Mouse (Mus musculus): ENCODE measurements around the gene Cryba1. TPM values are rescaled to one million over a fixed set of nuclear protein-coding genes. Genes with fewer than 3 reads are reported as not detected.

Gene Cryba1
- not detected in 2 replicates for polyA plus RNA-seq (2012; ENCODE audit: low replicate concordance)

GRCm38 (mm10) chr11:77725183-77725582, at the start of gene Cryba1:
Gene Cryba1 (minus strand): TSS chr11:77725283.

GRCm38 (mm10) chr11:77762783-77763672, 37.9 kb upstream of the Cryba1 start, which contains the start of gene Myo18a:
Gene Myo18a (plus strand): TSS chr11:77763246.

GRCm38 (mm10) chr11:77685383-77686265, 39.5 kb downstream of the Cryba1 start, which contains the start of gene Nufip2:
Gene Nufip2 (plus strand): TSS chr11:77686155.

Other genes with a start within 250 kb of the Cryba1 start
- 10.2 and 11.4 TPM in 2 replicates for gene Ankrd13b, start 235.6 kb downstream of the Cryba1 start, polyA plus RNA-seq (2012; ENCODE audit: low replicate concordance)
- gene Git1, start 231.7 kb downstream of the Cryba1 start, polyA plus RNA-seq (2012; ENCODE audit: low replicate concordance): 78.8 and 132 TPM in 2 replicates
- gene Abhd15, start 210.2 kb downstream of the Cryba1 start, polyA plus RNA-seq (2012; ENCODE audit: low replicate concordance): 8.5 and 25.6 TPM in 2 replicates
- gene Trp53i13, start 209.3 kb downstream of the Cryba1 start, polyA plus RNA-seq (2012; ENCODE audit: low replicate concordance): 37.2 and 80.6 TPM in 2 replicates
- gene Gm10392, start 206.1 kb downstream of the Cryba1 start, polyA plus RNA-seq (2012; ENCODE audit: low replicate concordance): 0.15 and 0.24 TPM in 2 replicates
- gene Taok1, start 117.5 kb downstream of the Cryba1 start, polyA plus RNA-seq (2012; ENCODE audit: low replicate concordance): 5.1 and 6.8 TPM in 2 replicates
- 40.5 and 56.9 TPM in 2 replicates for gene Nufip2, start 39.1 kb downstream of the Cryba1 start, polyA plus RNA-seq (2012; ENCODE audit: low replicate concordance)
- gene Myo18a, start 38.0 kb upstream of the Cryba1 start, polyA plus RNA-seq (2012; ENCODE audit: low replicate concordance): 55.5 and 72.9 TPM in 2 replicates
- gene Gm10277, start 62.5 kb upstream of the Cryba1 start, polyA plus RNA-seq (2012; ENCODE audit: low replicate concordance): not detected in 2 replicates
- gene Pipox, start 168.8 kb upstream of the Cryba1 start, polyA plus RNA-seq (2012; ENCODE audit: low replicate concordance): not detected in 2 replicates
- not detected in 2 replicates for gene Sez6, start 205.5 kb upstream of the Cryba1 start, polyA plus RNA-seq (2012; ENCODE audit: low replicate concordance)

All from hematopoietic multipotent progenitor cell, adult 10-12 weeks (in vitro differentiated cells).